Mouse (Mus musculus) bone marrow, adult 2 months (tissue): ENCODE data around the gene Pirt. TPM values are rescaled to one million over a fixed set of nuclear protein-coding genes. Genes with fewer than 3 reads are reported as not detected.

ENCODE experiments used
- H3K27ac ChIP-seq: fragments of 200-500 bp; 2 replicates; pipeline ENCODE4 v1.5.1; 2012; ENCODE audit warnings: low read depth, mild to moderate bottlenecking, control low read depth, inconsistent platforms, low read length; ENCODE audit not compliant: control insufficient read depth, poor library complexity, insufficient read depth
- H3K4me1 ChIP-seq: fragments of 200-500 bp; 2 replicates; pipeline ENCODE4 v1.6.1; 2011; ENCODE audit warnings: low read length; ENCODE audit not compliant: control insufficient read depth, insufficient read depth
- H3K4me3 ChIP-seq: fragments of 200-500 bp; replicated peaks from 2 replicates; pipeline ENCODE3; 2011; ENCODE audit warnings: mild to moderate bottlenecking, low read depth, low read length, control low read depth; ENCODE audit not compliant: control insufficient read depth
- CTCF ChIP-seq: fragments of 200-500 bp; IDR thresholded peaks from 2 replicates; pipeline ENCODE4 v1.5.1; 2011; ENCODE audit warnings: low read length, control low read depth; ENCODE audit not compliant: control insufficient read depth, insufficient read depth
- POLR2A ChIP-seq: fragments of 200-500 bp; IDR thresholded peaks from 2 replicates; pipeline ENCODE4 v1.6.1; 2011; ENCODE audit warnings: low read depth, mild to moderate bottlenecking, control low read depth, low read length, borderline replicate concordance; ENCODE audit not compliant: control insufficient read depth
- WGBS: fragments of 180-500 bp; shearing (Covaris S2); methylation state at CpG from one replicate; pipeline ENCODE4 v1.1.7; 2018; 5-methylcytosine and 5-hydroxymethylcytosine counted together
- polyA plus RNA-seq: library from polyadenylated mRNA; stranded (reverse); fragments of >200 nt; gene quantifications from 2 replicates; pipeline ENCODE4 v1.2.4, GENCODE M21; 2011; ENCODE audit warnings: low replicate concordance; ENCODE audit not compliant: missing spikeins, insufficient read depth, insufficient read length

The Pirt gene
- polyA plus RNA-seq, 1 experiment: not detected

DNA sequence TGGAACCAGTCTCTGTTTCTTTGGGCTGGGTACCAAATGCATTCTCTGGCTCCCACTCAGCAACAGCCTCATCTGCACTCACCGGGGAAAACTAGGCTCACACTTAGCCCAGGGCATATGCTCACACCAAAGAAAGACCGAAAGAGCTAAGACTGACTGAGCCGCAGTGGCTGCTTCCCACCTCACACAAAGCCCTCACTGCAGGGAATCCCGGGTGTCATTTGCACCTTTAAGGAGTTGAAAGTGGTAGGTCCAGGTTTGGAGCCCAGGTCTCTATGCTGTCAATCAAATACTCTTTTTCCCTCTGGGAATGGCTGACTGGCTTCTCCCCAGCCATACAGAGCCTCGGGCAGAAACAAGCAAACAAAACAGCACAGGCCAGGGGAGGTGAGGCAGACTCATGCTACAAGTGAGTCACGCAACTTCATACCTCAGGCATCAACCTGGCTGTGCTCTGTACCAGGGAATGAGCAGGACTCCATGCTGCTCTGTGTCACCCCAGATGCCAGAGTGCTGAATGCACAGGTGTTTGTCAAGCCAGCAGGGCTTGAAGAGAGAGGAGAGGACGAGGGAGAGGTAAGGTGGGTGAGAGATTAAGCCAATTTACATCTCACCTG, 54.8 kb downstream of the Pirt start:
- 19% methylated on average over 7 of the region's 7 CpGs for WGBS
- no peak overlapping the region for H3K4me3 ChIP-seq
- no peaks in the 10 kb centered on the region for H3K4me1 ChIP-seq
- no peak overlapping the region for H3K27ac ChIP-seq
- no peak for TF ChIP-seq CTCF
- no peak for TF ChIP-seq POLR2A

DNA sequence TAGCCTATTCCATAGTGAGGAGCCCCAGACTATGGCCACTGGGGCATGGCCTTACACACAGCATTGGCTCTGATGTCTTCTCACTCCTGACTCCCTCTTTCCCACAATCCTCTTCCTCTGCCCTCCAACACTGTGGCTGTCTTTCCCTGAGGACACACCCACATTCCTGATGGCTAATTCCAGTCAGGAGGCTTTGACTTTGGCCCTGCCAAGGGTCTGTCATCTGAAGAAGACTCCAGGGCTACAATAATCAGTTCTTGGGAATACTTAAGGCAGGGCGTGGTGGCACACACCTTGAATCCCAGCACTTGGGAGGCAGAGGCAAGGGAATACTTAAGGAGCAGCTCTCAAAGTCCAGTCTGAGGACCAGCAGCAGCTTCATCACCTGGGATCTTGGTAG, 56.8 kb downstream of the Pirt start:
- no peak for TF ChIP-seq POLR2A
- TF ChIP-seq CTCF: no peak
- no peaks in the 10 kb centered on the region for H3K4me1 ChIP-seq
- H3K4me3 ChIP-seq: no peak overlapping the region
- WGBS: 65% methylated on average over 1 of the region's 1 CpGs
- no peak overlapping the region for H3K27ac ChIP-seq

DNA sequence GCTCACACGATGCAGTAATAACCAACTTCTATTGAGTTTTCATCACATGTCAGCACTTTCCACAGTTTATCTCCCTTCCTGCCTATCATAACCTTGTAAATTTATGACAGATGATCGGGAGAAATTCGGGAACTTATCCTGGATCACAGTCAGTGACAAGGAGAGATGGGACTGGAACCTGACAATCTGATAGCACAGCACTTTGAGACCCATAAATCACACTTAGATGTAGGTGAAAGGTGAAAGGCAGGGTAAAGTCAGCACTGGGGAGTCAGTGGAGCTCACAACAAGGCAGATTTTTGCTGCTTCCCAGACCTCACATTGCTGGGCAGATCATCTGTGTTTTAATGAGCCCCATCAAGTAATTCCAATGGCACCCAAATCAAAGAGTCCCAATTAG, 61.7 kb downstream of the Pirt start:
- TF ChIP-seq CTCF (no peak), POLR2A (no peak)
- H3K4me1 ChIP-seq: no peaks in the 10 kb centered on the region
- H3K4me3 ChIP-seq: no peak overlapping the region
- H3K27ac ChIP-seq: no peak overlapping the region
- WGBS: 69% methylated on average over 3 of the region's 3 CpGs

DNA sequence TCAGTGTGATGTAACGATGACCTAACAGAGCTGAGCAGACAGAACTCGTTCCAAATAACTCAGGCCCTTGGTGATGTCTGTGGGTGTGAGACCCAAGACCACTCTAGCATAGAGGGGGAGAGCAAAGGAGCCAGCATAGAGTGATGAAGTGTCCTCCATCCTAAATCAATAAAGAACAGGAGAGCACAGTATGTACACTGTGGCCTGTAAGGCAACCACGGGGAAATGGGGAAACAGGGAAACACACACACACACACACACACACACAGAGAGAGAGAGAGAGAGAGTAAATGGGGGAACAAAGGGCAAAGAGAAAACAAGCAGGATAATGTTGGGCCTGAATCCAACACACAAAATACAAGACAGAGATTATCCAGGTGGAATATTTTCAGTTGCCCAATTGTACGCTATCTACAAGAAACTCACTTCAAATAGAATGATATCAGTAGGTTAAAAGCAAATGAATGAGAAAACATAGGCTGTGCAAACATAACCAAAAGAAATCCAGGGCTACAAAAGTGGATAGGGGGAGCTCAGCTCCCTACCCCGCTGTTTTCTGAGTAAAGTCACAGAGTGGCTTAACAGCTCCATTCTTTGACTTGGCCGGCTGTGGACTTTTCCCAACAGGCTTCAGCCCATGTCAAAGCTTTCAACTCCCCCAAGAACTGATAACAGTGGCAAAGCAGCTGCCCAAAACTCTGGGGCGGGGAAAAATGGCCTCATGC, 64.0 kb downstream of the Pirt start:
- Histone ChIP-seq H3K27ac (no peak overlapping the region), H3K4me1 (no peaks in the 10 kb centered on the region), H3K4me3 (no peak overlapping the region)
- TF ChIP-seq POLR2A: no peak
- TF ChIP-seq CTCF: no peak
- 75% methylated on average over 7 of the region's 7 CpGs for WGBS

Other genes starting within 250 kb of the Pirt start
- not detected in 2 replicates for gene Tmem238l, start 44.7 kb downstream of the Pirt start, polyA plus RNA-seq
- gene Tmem220, start 113.2 kb downstream of the Pirt start, polyA plus RNA-seq: 0.61 TPM in 1 of 2 replicates, not detected in the other
- 6.9 and 15.4 TPM in 2 replicates for gene Adprm, start 140.6 kb downstream of the Pirt start, polyA plus RNA-seq
- gene Sco1, start 140.7 kb downstream of the Pirt start, polyA plus RNA-seq: 3.2 and 5.0 TPM in 2 replicates
- not detected in 2 replicates for gene Myh3, start 166.3 kb downstream of the Pirt start, polyA plus RNA-seq